Mouse (Mus musculus): Measurements from ENCODE around the gene Tsn.

DNA sequence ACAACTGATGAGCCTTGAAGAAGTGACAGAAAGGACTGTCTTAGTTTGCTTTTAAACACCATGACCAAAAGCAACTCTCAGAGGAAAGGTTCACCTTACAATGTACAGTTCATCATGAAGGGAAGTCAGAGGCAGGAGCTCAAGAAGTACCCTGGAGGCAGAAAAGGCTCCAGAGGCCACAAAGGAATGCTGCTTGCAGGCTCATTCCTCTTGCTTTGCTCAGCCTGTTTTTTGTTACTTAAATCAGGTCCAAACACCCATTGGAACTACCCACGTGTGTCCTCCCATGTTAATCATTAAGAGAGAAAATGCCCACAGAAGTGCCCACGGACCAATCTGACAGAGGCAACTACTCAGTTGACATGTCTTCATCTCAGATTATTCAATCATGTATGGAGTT, 59.6 kb downstream of the Tsn start:
- TF ChIP-seq CTCF (IDR thresholded peaks at IDR 0.05; ENCODE audit: extremely low read depth, insufficient read length, insufficient replicate concordance, low read depth, low read length) (no peak), POLR2A (IDR thresholded peaks at IDR 0.05; ENCODE audit: low read depth, low read length) (no peak)
